In the genomic region with DNA sequence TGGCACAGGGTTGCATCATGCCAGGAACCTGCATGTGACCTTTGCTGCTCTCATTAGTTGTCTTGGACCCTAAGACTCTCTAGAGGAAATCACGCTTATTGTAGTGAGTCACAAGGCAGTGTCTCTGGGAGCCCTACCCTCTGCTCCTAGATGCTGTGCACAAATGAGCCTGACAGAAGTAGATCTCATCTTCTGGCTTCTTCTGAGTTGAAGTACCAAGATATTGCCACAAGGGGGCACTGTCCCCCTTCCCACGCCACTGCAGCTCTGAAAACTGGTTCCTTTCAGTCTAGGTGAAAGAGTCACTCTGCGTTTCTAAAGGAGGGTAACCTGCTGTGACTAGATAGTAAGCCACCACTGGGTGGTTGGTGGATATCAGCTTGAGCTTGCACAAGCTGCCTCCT, we compare ENCODE assay signal across 9 mouse cellular contexts.
DNase-seq lines count a peak whose midpoint lies in the region; ATAC-seq and TF ChIP-seq lines count a peak whose summit lies in the region.
"Had no signal": no experiment of that assay in that cellular context is flagged by ENCODE, and none has a peak within 500 bp of the region (broad histone marks: within the 10 kb centered on the region; RNA-seq: fewer than 3 reads in every experiment).

No protein-coding gene starts in this region.

- H3K9ac ChIP-seq in intestine, embryonic 16.5 days (ENCODE audit: low read depth, low read length), result no peak overlapping the region
- H3K9ac ChIP-seq in midbrain, embryonic 12.5 days (replicated peaks), result no peak overlapping the region
- H3K9ac ChIP-seq: embryonic facial prominence, embryonic 12.5 days had no signal

- H3K27ac ChIP-seq in gastrocnemius, adult 2 months, result no peak overlapping the region
- no peak overlapping the region for H3K27ac ChIP-seq in intestine, embryonic 16.5 days (ENCODE audit: low read length)
- no peak overlapping the region for H3K27ac ChIP-seq in midbrain, embryonic 12.5 days (replicated peaks)
- H3K27ac ChIP-seq: embryonic facial prominence, embryonic 12.5 days had no signal

- DNase-seq in 416B (ENCODE audit: low read depth) (peak; percentile 71), ZHBTc4 (ENCODE audit: low read depth, low spot score) (peak; percentile 92)
- DNase-seq in cerebellum, postnatal 4 days (ENCODE audit: low spot score in 2 of 2), result peak; percentile 65 to 81
- DNase-seq in gastrocnemius, adult 2 months, result peak; percentile 73
- peak; percentile 74 to 86 for DNase-seq in left cerebral cortex, postnatal 25 days (ENCODE audit: low spot score in 2 of 2)
- peak; percentile 49 to 74 for DNase-seq in spleen, postnatal 10 days (ENCODE audit: low spot score in 2 of 2)

- H3K36me3 ChIP-seq in intestine, embryonic 16.5 days (ENCODE audit: control insufficient read depth, insufficient read depth, low read length), result no peaks in the 10 kb centered on the region
- H3K36me3 ChIP-seq in midbrain, embryonic 12.5 days, result no peaks in the 10 kb centered on the region
- H3K36me3 ChIP-seq: embryonic facial prominence, embryonic 12.5 days had no signal

- no peak overlapping the region for H3K4me2 ChIP-seq in intestine, embryonic 16.5 days (ENCODE audit: low read depth, low read length)
- no peak overlapping the region for H3K4me2 ChIP-seq in midbrain, embryonic 12.5 days (replicated peaks)
- H3K4me2 ChIP-seq: embryonic facial prominence, embryonic 12.5 days had no signal

- no peaks in the 10 kb centered on the region for H3K9me3 ChIP-seq in intestine, embryonic 16.5 days (ENCODE audit: control insufficient read depth, low read length)
- no peaks in the 10 kb centered on the region for H3K9me3 ChIP-seq in midbrain, embryonic 12.5 days
- H3K9me3 ChIP-seq: embryonic facial prominence, embryonic 12.5 days had no signal

- intact Hi-C loops in gastrocnemius, adult 2 months (cut with DNase I), result loop anchor here (1.0 to 5.0 kb wide), 3 partner anchors 182 to 291 kb away; partner anchors contain the start of genes Cxcr1 and Rufy4
- intact Hi-C loops in left cerebral cortex, postnatal 25 days (cut with DNase I), result loop anchor here (10.0 kb wide), 1 partner anchor 393 kb away; no protein-coding TSS in a partner anchor

- peak; percentile 45 for ATAC-seq in intestine, embryonic 16.5 days
- peak; percentile 44; the same call in 1 of the 2 replicates for ATAC-seq in midbrain, embryonic 12.5 days (ENCODE audit: low FRiP score, low read depth)

- H3K4me3 ChIP-seq in gastrocnemius, adult 2 months, result no peak overlapping the region
- H3K4me3 ChIP-seq in intestine, embryonic 16.5 days (ENCODE audit: low read length), result no peak overlapping the region
- no peak overlapping the region for H3K4me3 ChIP-seq in midbrain, embryonic 12.5 days
- H3K4me3 ChIP-seq: embryonic facial prominence, embryonic 12.5 days had no signal

- H3K4me1 ChIP-seq in intestine, embryonic 16.5 days (ENCODE audit: control insufficient read depth, insufficient read depth, low read length), result no peaks in the 10 kb centered on the region
- H3K4me1 ChIP-seq in midbrain, embryonic 12.5 days, result no peaks in the 10 kb centered on the region

- WGBS in intestine, embryonic 16.5 days, result 10% methylated on average over 3 of the region's 3 CpGs
- 9% methylated on average over 3 of the region's 3 CpGs for WGBS in midbrain, embryonic 12.5 days

- TF ChIP-seq CTCF in gastrocnemius, adult 2 months (IDR thresholded peaks at IDR 0.05), result peak; percentile 97

- H3K27me3 ChIP-seq in intestine, embryonic 16.5 days (replicated peaks; ENCODE audit: control insufficient read depth, insufficient read depth, low read length), result no peaks in the 10 kb centered on the region
- no peaks in the 10 kb centered on the region for H3K27me3 ChIP-seq in midbrain, embryonic 12.5 days
- H3K27me3 ChIP-seq: embryonic facial prominence, embryonic 12.5 days had no signal
